Mouse (Mus musculus) right cerebral cortex, postnatal 36 days (tissue): ENCODE measurements around the gene Tmem238.

Experiments used
- DNase-seq, 2 experiments: peaks; one replicate each; pipeline ENCODE4 v3.0.0; 2022; ENCODE audit warnings: low spot score in 2 of 2, mixed read lengths in 1 of 2

The Tmem238 gene

DNA sequence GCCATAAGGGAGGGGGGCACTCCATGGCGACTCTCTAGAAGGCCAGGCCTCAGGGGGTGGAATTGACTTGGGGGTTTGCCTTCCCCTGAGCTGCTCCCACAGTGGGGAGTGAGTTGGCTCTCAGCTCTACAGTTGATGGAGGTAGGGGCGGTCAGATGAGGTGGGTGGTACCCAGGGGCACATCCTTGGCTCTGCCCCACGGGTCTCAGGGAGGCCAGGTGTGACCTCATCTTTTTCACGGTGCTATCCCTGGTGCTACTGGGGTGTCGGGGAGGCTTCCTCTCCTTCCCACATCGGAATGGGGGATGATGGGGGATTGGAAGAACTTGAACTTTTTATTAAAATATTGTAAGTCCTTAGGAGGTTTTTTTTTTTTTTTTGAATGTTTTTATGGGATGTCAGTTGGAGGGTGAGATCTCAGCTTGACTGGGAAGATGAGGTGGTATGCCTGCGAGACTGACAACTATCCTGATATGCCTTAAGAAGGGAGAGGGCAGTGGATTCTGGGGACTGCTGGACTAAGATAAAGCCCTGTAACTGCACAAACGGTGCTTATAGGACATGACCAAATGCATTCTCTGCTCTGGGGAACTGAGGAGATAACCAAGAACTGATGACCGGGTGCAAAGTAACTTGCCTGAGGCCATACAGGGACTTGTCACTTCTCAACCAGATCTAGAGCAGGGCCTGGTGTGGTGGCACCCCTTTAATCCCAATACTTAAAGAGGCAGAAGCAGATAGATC lies 42.1 kb downstream of the Tmem238 start:
- no peak for DNase-seq

DNA sequence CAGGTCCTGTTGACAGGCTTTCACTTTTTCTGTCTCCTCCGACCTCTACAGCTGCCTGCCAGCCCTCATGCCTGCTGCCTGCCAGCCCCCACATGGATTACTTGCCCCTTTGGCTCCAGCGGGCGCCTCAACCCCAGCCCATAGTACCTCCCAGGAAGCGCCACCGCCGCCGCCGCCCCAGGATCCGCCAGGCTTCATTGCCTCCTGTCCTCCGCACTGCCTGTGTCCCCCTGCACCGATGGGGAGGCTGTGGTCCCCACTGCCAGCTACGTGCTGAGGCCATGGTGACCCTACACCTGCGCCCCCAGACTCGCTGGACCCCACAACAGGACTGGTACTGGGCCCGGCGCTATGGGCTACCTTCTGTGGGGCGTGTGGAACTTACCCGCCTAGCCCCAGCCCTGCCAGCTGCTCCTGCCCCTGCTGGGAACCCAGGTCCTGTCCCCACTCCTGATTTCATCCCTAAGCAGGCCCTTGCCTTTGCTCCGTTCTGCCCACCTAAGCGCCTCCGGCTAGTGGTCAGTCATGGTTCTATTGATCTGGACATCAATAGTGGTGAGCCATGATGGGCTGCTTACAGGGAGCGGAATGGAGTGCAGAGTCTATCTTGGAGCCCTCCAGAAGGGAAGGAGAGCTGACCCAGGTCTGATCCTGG lies 43.0 kb downstream of the Tmem238 start:
- no peak for DNase-seq

DNA sequence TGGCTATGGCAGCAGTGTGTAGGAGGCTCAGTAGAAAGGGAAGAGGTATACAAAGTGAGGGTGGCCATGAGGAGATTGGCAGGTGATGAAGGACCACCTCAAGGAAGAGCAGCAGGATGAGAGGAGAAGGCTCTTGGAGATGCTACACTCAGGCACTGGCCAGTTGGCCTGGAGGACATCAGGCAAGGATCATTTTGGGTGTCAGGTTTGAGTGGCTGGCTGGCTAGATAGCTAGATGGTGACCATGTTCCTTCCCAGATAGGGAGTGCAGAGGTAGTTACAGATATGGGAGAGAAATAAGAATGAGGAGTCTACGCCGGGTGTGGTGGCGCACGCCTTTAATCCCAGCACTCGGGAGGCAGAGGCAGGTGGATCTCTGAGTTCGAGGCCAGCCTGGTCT lies 44.6 kb downstream of the Tmem238 start:
- DNase-seq, result no peak

DNA sequence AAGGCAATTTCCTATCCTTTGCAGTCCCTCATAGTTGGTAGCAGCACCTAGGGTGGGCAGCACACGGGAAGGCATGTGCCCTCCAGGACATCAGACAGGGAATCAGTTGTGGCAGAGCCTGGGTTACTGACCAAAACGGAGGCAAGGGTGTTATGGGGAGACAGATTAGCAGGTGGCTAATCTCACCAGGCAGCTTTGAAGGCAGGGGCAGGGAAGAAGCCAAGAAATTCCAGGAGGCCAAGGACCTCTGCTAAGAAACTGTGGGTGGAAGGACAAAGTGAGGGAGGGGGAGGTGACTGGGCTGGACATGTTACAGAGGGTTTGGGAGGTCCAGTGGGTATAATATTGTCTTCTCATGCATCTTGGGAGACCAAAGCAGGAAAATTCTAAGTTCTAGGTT lies 46.1 kb downstream of the Tmem238 start:
- no peak for DNase-seq

DNA sequence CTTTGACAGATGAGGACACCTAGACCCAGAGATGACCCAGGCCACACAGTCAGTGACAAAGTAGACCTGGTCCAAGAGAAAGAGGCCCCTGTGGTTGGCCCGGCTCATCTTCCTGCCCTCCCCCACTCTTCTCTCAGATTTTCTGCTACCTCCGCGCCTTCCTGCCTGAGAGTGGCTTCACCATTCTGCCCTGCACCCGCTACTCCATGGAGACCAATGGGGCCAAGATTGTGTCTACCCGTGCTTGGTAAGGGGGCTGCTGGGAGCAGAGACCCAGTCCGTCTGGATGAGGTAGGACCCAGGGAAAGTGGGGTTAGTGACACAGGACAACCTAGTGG lies 47.0 kb downstream of the Tmem238 start:
- no peak for DNase-seq

- DNase-seq, result no peak
Measured at GRCm38 (mm10) chr7:4741672-4742481, 47.6 kb downstream of the Tmem238 start.

GRCm38 (mm10) chr7:4741151-4741550 lies 48.3 kb downstream of the Tmem238 start:
- no peak for DNase-seq

GRCm38 (mm10) chr7:4740309-4740727 lies 49.1 kb downstream of the Tmem238 start:
- no peak for DNase-seq

DNA sequence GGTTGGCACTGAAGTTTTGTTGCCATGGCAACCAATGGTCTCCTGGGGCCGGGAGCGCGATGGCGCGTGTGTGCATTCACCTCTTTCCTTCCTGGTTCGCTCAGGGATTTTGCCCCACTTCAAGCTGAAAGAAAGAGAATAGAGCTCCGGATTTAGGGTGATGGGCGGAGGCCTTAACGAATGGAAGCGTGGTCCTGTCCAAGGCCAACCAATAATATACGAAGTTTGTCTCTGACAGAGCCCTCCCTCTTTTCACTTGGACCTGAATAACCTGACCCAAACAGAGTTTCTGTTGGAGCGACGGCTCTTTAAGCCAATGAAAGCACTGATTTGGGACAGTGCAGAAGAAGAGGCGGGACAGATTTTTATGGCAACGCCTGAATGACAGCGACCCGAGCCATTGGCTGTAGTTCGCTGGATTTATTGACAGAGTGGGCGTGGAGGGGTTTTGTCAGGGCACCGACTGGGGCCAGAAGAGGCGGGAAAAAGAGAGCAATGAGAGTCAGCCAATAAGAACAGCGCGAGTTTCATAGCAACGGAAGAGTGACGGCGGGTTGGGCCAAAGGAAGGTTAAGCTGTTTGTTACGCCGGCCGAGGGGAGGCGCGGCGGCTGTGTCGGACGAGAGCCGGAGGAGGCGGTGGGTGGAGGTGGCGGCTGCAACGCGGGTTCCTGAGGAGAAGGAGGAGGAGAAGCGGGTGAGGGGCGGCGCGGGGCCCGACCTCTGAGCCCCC lies 49.7 kb downstream of the Tmem238 start, which contains the start of gene Kmt5c:
Gene Kmt5c, plus strand, starts transcription at position 572 of the 732 bp plus-strand sequence.
- peak; percentile 98 to 100 for DNase-seq

GRCm38 (mm10) chr7:4739041-4739543 lies 50.4 kb downstream of the Tmem238 start:
- DNase-seq, result no peak
